Mouse (Mus musculus): ENCODE measurements around the gene Asap3. TPM values are rescaled to one million over a fixed set of nuclear protein-coding genes. Genes with fewer than 3 reads are reported as not detected.

Asap3 gene
- polyA plus RNA-seq, 1 experiment from 2014 or later = 4.1 TPM

- H3K27me3 ChIP-seq (replicated peaks; ENCODE audit: control insufficient read depth, insufficient read depth, low read length) = peaks cover 37% of the 10 kb centered on the region
- no peaks in the 10 kb centered on the region for H3K9me3 ChIP-seq (ENCODE audit: control insufficient read depth, low read length)
- 2% methylated on average over 12 of the region's 12 CpGs for WGBS
- no peak overlapping the region for H3K4me2 ChIP-seq (ENCODE audit: low read length)
- H3K4me1 ChIP-seq (replicated peaks; ENCODE audit: control insufficient read depth, insufficient read depth, low read length) = peaks cover 19% of the 10 kb centered on the region
- no peak overlapping the region for H3K4me3 ChIP-seq (replicated peaks; ENCODE audit: low read length)
- H3K27ac ChIP-seq (ENCODE audit: low read length) = no peak overlapping the region
- no peaks in the 10 kb centered on the region for H3K36me3 ChIP-seq (ENCODE audit: control insufficient read depth, insufficient read depth)
- H3K9ac ChIP-seq (replicated peaks; ENCODE audit: low read depth, low read length) = no peak overlapping the region
- no peak for ATAC-seq
These were observed 40.4 kb downstream of the Asap3 start for GRCm38 (mm10) chr4:136246568-136246969.

DNA sequence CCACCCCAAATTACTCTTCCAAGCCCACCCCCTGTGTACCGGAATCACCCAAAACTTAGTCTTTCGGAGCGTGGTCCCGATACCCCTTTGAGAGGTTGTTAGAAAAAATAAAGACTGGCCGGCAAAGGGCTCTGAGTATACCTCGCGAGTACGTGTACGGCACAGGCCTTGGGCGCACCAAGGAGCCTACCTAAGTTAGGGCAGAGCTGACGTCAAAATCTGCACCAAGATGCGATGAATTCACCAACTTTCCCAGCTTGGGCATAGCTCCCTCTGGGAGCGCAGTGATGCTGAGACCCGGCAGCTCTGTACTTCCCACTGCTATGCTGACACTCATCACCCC is 41.2 kb downstream of the Asap3 start:
- WGBS = under 1% methylated on average over 14 of the region's 14 CpGs
- Histone ChIP-seq H3K9me3 (ENCODE audit: control insufficient read depth, low read length) (no peaks in the 10 kb centered on the region), H3K4me2 (ENCODE audit: low read length) (peak overlapping the region; percentile 52), H3K9ac (replicated peaks; ENCODE audit: low read depth, low read length) (no peak overlapping the region), H3K4me1 (replicated peaks; ENCODE audit: control insufficient read depth, insufficient read depth, low read length) (peaks cover 19% of the 10 kb centered on the region), H3K4me3 (replicated peaks; ENCODE audit: low read length) (peak overlapping the region; percentile 36; the same call in 1 of the 2 replicates), H3K36me3 (ENCODE audit: control insufficient read depth, insufficient read depth) (no peaks in the 10 kb centered on the region), H3K27me3 (replicated peaks; ENCODE audit: control insufficient read depth, insufficient read depth, low read length) (peaks cover 37% of the 10 kb centered on the region), H3K27ac (ENCODE audit: low read length) (no peak overlapping the region)
- ATAC-seq = no peak

- 0% methylated on average over 46 of the region's 46 CpGs for WGBS
- Histone ChIP-seq H3K36me3 (ENCODE audit: control insufficient read depth, insufficient read depth) (no peaks in the 10 kb centered on the region), H3K27me3 (replicated peaks; ENCODE audit: control insufficient read depth, insufficient read depth, low read length) (peaks cover 37% of the 10 kb centered on the region), H3K4me3 (replicated peaks; ENCODE audit: low read length) (peak within 1 kb of the TSS; percentile 36), H3K4me2 (ENCODE audit: low read length) (peak within 1 kb of the TSS; percentile 52), H3K27ac (ENCODE audit: low read length) (no peak within 1 kb of the TSS), H3K4me1 (replicated peaks; ENCODE audit: control insufficient read depth, insufficient read depth, low read length) (peaks cover 19% of the 10 kb centered on the region), H3K9me3 (ENCODE audit: control insufficient read depth, low read length) (no peaks in the 10 kb centered on the region), H3K9ac (replicated peaks; ENCODE audit: low read depth, low read length) (no peak within 1 kb of the TSS)
- no peak for ATAC-seq
These were observed 41.7 kb downstream of the Asap3 start, which contains the start of gene Tcea3 for GRCm38 (mm10) chr4:136247729-136248463. Gene Tcea3 (plus strand): TSS chr4:136247729.

DNA sequence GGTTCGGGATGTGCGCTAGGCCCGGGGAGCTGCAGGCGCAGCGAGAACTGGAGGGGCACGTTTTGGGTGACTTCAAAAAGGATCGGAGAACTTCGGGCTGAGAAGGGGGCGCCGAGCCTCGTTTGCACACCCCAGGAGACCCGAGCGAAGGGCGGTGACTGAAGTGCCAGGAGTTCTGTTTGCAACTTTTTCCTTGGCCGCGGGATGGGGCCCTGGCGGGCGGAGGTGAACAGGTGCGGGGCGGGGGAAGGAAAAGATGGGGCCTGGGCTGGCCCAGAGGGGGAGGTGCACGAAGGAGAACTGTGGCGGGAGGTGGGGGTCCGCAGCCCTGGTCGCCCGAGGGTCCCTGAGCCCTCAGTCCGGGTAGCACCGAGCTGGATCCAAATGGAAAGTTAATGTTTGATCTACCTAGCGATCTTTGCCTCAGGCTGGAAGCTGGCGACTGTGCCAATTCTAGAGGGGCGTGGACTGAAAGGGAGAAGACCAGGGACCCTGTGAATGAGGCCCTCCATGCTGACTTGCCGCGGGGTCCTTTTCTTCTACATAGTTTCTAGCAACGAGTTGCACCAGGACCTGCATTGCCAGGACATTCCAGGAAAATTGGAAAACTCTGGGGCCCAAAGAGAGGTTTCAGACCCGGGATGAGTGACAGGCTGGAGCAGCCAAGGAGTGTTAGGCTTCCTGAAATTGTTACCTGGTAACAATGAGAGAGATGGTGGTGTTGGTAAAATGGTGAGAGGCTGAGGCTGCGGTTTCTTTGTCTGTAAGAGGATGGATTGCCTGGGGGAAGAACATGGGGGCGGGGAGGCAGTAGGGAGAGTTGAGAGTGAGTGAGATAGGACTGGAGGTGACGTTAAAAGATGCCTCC is 42.5 kb downstream of the Asap3 start:
- peak overlapping the region; percentile 52 for H3K4me2 ChIP-seq (ENCODE audit: low read length)
- peaks cover 19% of the 10 kb centered on the region for H3K4me1 ChIP-seq (replicated peaks; ENCODE audit: control insufficient read depth, insufficient read depth, low read length)
- peak overlapping the region; percentile 36 for H3K4me3 ChIP-seq (replicated peaks; ENCODE audit: low read length)
- no peak overlapping the region for H3K27ac ChIP-seq (ENCODE audit: low read length)
- no peak for ATAC-seq
- H3K36me3 ChIP-seq (ENCODE audit: control insufficient read depth, insufficient read depth) = no peaks in the 10 kb centered on the region
- H3K27me3 ChIP-seq (replicated peaks; ENCODE audit: control insufficient read depth, insufficient read depth, low read length) = peaks cover 37% of the 10 kb centered on the region
- no peaks in the 10 kb centered on the region for H3K9me3 ChIP-seq (ENCODE audit: control insufficient read depth, low read length)
- H3K9ac ChIP-seq (replicated peaks; ENCODE audit: low read depth, low read length) = no peak overlapping the region
- under 1% methylated on average over 37 of the region's 37 CpGs for WGBS

DNA sequence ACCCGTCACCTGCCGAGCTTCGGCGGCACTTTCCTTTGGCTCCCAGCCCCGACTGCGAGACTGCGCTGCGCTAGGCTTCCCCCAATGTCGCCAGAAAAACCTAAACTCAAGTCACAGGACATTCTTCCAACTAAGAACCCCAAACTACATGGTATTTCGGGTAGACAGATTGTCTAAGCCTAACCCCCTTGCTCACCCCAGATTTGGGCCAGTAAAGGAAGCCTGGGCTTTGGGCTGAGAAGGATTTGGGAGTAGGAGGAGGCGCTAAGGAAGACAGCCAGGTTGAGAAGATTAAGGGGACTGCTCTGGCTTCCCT is 43.1 kb downstream of the Asap3 start:
- Histone ChIP-seq H3K36me3 (ENCODE audit: control insufficient read depth, insufficient read depth) (no peaks in the 10 kb centered on the region), H3K9ac (replicated peaks; ENCODE audit: low read depth, low read length) (no peak overlapping the region), H3K4me3 (replicated peaks; ENCODE audit: low read length) (no peak overlapping the region), H3K9me3 (ENCODE audit: control insufficient read depth, low read length) (no peaks in the 10 kb centered on the region), H3K27me3 (replicated peaks; ENCODE audit: control insufficient read depth, insufficient read depth, low read length) (peaks cover 36% of the 10 kb centered on the region), H3K4me1 (replicated peaks; ENCODE audit: control insufficient read depth, insufficient read depth, low read length) (peaks cover 19% of the 10 kb centered on the region), H3K27ac (ENCODE audit: low read length) (no peak overlapping the region), H3K4me2 (ENCODE audit: low read length) (no peak overlapping the region)
- WGBS = 1% methylated on average over 11 of the region's 11 CpGs
- ATAC-seq = no peak

DNA sequence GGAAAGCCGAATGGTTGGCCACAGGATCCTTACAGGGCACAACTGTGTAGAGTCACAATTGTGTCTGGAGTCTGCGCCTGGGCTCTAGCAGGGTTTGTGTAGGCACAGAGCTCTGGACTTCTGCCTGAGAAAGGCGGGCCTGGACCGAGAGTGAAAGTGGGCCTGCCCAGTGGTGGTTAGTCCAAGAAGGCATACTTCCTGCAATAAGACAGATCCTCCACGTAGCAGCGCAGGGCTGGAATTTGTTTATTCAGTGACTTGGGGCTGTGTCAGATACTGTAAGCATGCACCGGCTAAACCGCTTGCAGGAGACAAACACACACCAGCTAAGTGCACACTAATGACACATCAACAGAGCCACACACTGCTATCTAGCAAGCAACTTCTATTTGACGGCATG is 43.6 kb downstream of the Asap3 start:
- Histone ChIP-seq H3K4me1 (replicated peaks; ENCODE audit: control insufficient read depth, insufficient read depth, low read length) (peaks cover 19% of the 10 kb centered on the region), H3K36me3 (ENCODE audit: control insufficient read depth, insufficient read depth) (no peaks in the 10 kb centered on the region), H3K9ac (replicated peaks; ENCODE audit: low read depth, low read length) (no peak overlapping the region), H3K27me3 (replicated peaks; ENCODE audit: control insufficient read depth, insufficient read depth, low read length) (peaks cover 35% of the 10 kb centered on the region), H3K9me3 (ENCODE audit: control insufficient read depth, low read length) (no peaks in the 10 kb centered on the region), H3K4me2 (ENCODE audit: low read length) (no peak overlapping the region), H3K27ac (ENCODE audit: low read length) (no peak overlapping the region), H3K4me3 (replicated peaks; ENCODE audit: low read length) (no peak overlapping the region)
- ATAC-seq = no peak
- 42% methylated on average over 9 of the region's 9 CpGs for WGBS

GRCm38 (mm10) chr4:136255919-136256318 is 49.8 kb downstream of the Asap3 start:
- no peak for ATAC-seq
- no peaks in the 10 kb centered on the region for H3K36me3 ChIP-seq (ENCODE audit: control insufficient read depth, insufficient read depth)
- no peaks in the 10 kb centered on the region for H3K9me3 ChIP-seq (ENCODE audit: control insufficient read depth, low read length)
- no peak overlapping the region for H3K9ac ChIP-seq (replicated peaks; ENCODE audit: low read depth, low read length)
- no peaks in the 10 kb centered on the region; the same call in 1 of the 2 replicates for H3K27me3 ChIP-seq (replicated peaks; ENCODE audit: control insufficient read depth, insufficient read depth, low read length)
- H3K4me1 ChIP-seq (replicated peaks; ENCODE audit: control insufficient read depth, insufficient read depth, low read length) = peaks cover 3% of the 10 kb centered on the region; the same call in 1 of the 2 replicates
- no peak overlapping the region for H3K27ac ChIP-seq (ENCODE audit: low read length)
- H3K4me2 ChIP-seq (ENCODE audit: low read length) = no peak overlapping the region
- no peak overlapping the region for H3K4me3 ChIP-seq (replicated peaks; ENCODE audit: low read length)
- 54% methylated on average over 6 of the region's 6 CpGs for WGBS

GRCm38 (mm10) chr4:136256696-136257095 is 50.5 kb downstream of the Asap3 start:
- H3K4me1 ChIP-seq (replicated peaks; ENCODE audit: control insufficient read depth, insufficient read depth, low read length) = peaks cover 3% of the 10 kb centered on the region; the same call in 1 of the 2 replicates
- no peak overlapping the region for H3K9ac ChIP-seq (replicated peaks; ENCODE audit: low read depth, low read length)
- WGBS = 83% methylated on average over 10 of the region's 10 CpGs
- H3K9me3 ChIP-seq (ENCODE audit: control insufficient read depth, low read length) = no peaks in the 10 kb centered on the region
- no peak overlapping the region for H3K4me3 ChIP-seq (replicated peaks; ENCODE audit: low read length)
- H3K4me2 ChIP-seq (ENCODE audit: low read length) = no peak overlapping the region
- no peak overlapping the region for H3K27ac ChIP-seq (ENCODE audit: low read length)
- no peaks in the 10 kb centered on the region for H3K27me3 ChIP-seq (replicated peaks; ENCODE audit: control insufficient read depth, insufficient read depth, low read length)
- H3K36me3 ChIP-seq (ENCODE audit: control insufficient read depth, insufficient read depth) = no peaks in the 10 kb centered on the region
- no peak for ATAC-seq

DNA sequence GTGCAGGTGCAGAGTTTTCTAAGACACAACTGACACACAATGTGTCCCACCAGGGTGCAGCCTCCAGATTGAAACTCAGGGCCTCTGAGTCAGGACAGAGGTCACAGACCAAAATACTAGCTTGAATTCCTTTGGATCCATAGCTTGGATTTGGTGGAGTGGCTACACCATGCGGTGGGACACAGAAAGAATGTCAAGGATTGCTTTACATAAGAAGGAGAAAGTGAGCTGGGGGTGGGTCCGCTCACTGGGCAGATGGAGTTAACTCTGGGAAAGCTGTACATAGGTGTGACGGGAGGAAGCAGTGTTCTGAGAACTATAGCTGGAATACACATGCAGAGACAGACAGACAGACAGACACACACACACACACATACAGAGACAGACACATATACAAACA is 53.8 kb downstream of the Asap3 start:
- Histone ChIP-seq H3K4me3 (replicated peaks; ENCODE audit: low read length) (no peak overlapping the region), H3K4me1 (replicated peaks; ENCODE audit: control insufficient read depth, insufficient read depth, low read length) (peaks cover 3% of the 10 kb centered on the region; the same call in 1 of the 2 replicates), H3K4me2 (ENCODE audit: low read length) (no peak overlapping the region), H3K36me3 (ENCODE audit: control insufficient read depth, insufficient read depth) (no peaks in the 10 kb centered on the region), H3K27ac (ENCODE audit: low read length) (no peak overlapping the region), H3K27me3 (replicated peaks; ENCODE audit: control insufficient read depth, insufficient read depth, low read length) (no peaks in the 10 kb centered on the region), H3K9me3 (ENCODE audit: control insufficient read depth, low read length) (no peaks in the 10 kb centered on the region), H3K9ac (replicated peaks; ENCODE audit: low read depth, low read length) (no peak overlapping the region)
- 55% methylated on average over 3 of the region's 3 CpGs for WGBS
- ATAC-seq = no peak
